In genomic region chr10:85330938-85331691, GRCm38 (mm10) we compare ENCODE assay signal across 8 mouse cellular contexts. TPM values are rescaled to one million over a fixed set of nuclear protein-coding genes. Genes with fewer than 3 reads are reported as not detected.
DNase-seq lines count a peak whose midpoint lies in the region; ATAC-seq lines count a peak whose summit lies in the region.

No protein-coding gene starts in this region.

- WGBS in forebrain, embryonic 14.5 days, result 11% methylated on average over 13 of the region's 13 CpGs
- WGBS in limb, embryonic 10.5 days, result 11% methylated on average over 13 of the region's 13 CpGs
- 8% methylated on average over 13 of the region's 13 CpGs for WGBS in midbrain, embryonic 15.5 days

- H3K9me3 ChIP-seq in forebrain, embryonic 14.5 days (replicated peaks; ENCODE audit: control insufficient read depth, low read length), result no peaks in the 10 kb centered on the region
- H3K9me3 ChIP-seq in limb, embryonic 10.5 days (replicated peaks), result no peaks in the 10 kb centered on the region
- no peaks in the 10 kb centered on the region for H3K9me3 ChIP-seq in midbrain, embryonic 15.5 days

- H3K27me3 ChIP-seq in forebrain, embryonic 14.5 days (replicated peaks; ENCODE audit: control insufficient read depth, insufficient read depth, low read length), result no peaks in the 10 kb centered on the region
- H3K27me3 ChIP-seq in limb, embryonic 10.5 days (ENCODE audit: low read depth, poor library complexity, severe bottlenecking), result no peaks in the 10 kb centered on the region
- no peaks in the 10 kb centered on the region for H3K27me3 ChIP-seq in midbrain, embryonic 15.5 days (replicated peaks)

- H3K27ac ChIP-seq in forebrain, embryonic 14.5 days (ENCODE audit: low read depth, low read length), result no peak overlapping the region
- no peak overlapping the region for H3K27ac ChIP-seq in limb, embryonic 10.5 days
- no peak overlapping the region for H3K27ac ChIP-seq in midbrain, embryonic 15.5 days

- DNase-seq in adrenal gland, adult 2 months, result peak; percentile 17
- no peak for DNase-seq in adrenal gland, adult 18-20 months (ENCODE audit: low spot score in 2 of 2)
- DNase-seq in forebrain, embryonic 14.5 days (ENCODE audit: low spot score), result peak; percentile 31
- DNase-seq in heart, postnatal 36 days, result peak; percentile 14 to 25
- DNase-seq in limb, embryonic 10.5 days (ENCODE audit: low spot score), result peak; percentile 66
- DNase-seq in left cerebral cortex, postnatal 14 days (ENCODE audit: low spot score in 2 of 2), result no peak
- DNase-seq in frontal cortex, postnatal 36 days (ENCODE audit: low spot score in 2 of 2), result no peak

- H3K36me3 ChIP-seq in forebrain, embryonic 14.5 days (ENCODE audit: control insufficient read depth, insufficient read depth, low read length), result no peaks in the 10 kb centered on the region
- no peaks in the 10 kb centered on the region for H3K36me3 ChIP-seq in limb, embryonic 10.5 days
- no peaks in the 10 kb centered on the region for H3K36me3 ChIP-seq in midbrain, embryonic 15.5 days (replicated peaks)

- H3K9ac ChIP-seq in forebrain, embryonic 14.5 days (ENCODE audit: low read length), result no peak overlapping the region
- H3K9ac ChIP-seq in midbrain, embryonic 15.5 days, result no peak overlapping the region

- no peaks in the 10 kb centered on the region for H3K4me1 ChIP-seq in forebrain, embryonic 14.5 days (ENCODE audit: control insufficient read depth, insufficient read depth, low read length)
- H3K4me1 ChIP-seq in limb, embryonic 10.5 days, result peaks cover 6% of the 10 kb centered on the region
- H3K4me1 ChIP-seq in midbrain, embryonic 15.5 days, result no peaks in the 10 kb centered on the region

- no peak for ATAC-seq in forebrain, embryonic 14.5 days
- ATAC-seq in midbrain, embryonic 15.5 days (replicated peaks), result no peak; the same call in 1 of the 2 replicates

- intact Hi-C loops in heart, postnatal 36 days (cut with DNase I), result no loop called here
- intact Hi-C loops in left cerebral cortex, postnatal 14 days (cut with DNase I), result no loop called here

- 0 out of 2 replicates have a peak overlapping the region, but pooled peaks have one; percentile 5 for H3K4me2 ChIP-seq in forebrain, embryonic 14.5 days (ENCODE audit: low read length)
- peak overlapping the region; percentile 4; the same call in 1 of the 2 replicates for H3K4me2 ChIP-seq in midbrain, embryonic 15.5 days

- no peak overlapping the region for H3K4me3 ChIP-seq in forebrain, embryonic 14.5 days (ENCODE audit: low read depth, low read length)
- peak overlapping the region; percentile 28 for H3K4me3 ChIP-seq in limb, embryonic 10.5 days
- no peak overlapping the region for H3K4me3 ChIP-seq in midbrain, embryonic 15.5 days

RNA-seq across cellular contexts. Expression of gene Btbd11, which starts 55.5 kb away (rescaled TPM):
- total RNA-seq in adrenal gland, adult 2 months (2021), result 1 to 10 TPM; 5.7 to 10.0 TPM
- 12.7 and 14.6 TPM in 2 replicates for polyA plus RNA-seq in adrenal gland, adult 2 months (2012; rRNA removed)
- 1 to 10 TPM; 5.3 to 6.0 TPM for total RNA-seq in adrenal gland, adult 18-20 months (2021)
- 7.1 and 7.7 TPM in 2 replicates for polyA plus RNA-seq in forebrain, embryonic 14.5 days (2014; fragmentation: Nextera tagmentation; extraction: Ambion mirVana)
- 1 to 10 TPM; 1.1 to 1.4 TPM for total RNA-seq in heart, postnatal 36 days (2021)
- polyA plus RNA-seq in limb, embryonic 10.5 days (2016; fragmentation: Nextera tagmentation; extraction: Ambion mirVana), result 7.1 and 7.4 TPM in 2 replicates
- 15.7 and 17.1 TPM in 2 replicates for polyA plus RNA-seq in midbrain, embryonic 15.5 days (2015; fragmentation: Nextera tagmentation; extraction: Ambion mirVana)
- 10 to 100 TPM; 28.5 to 29.7 TPM for total RNA-seq in left cerebral cortex, postnatal 14 days (2021)

Comparison
In these comparisons a context has a peak if more than half of its experiments do, and no peak if none do; other contexts are left out.
1. DNase-seq: peak in adrenal gland, adult 2 months (single experiment), forebrain, embryonic 14.5 days (single experiment), heart, postnatal 36 days (2 of 2) and limb, embryonic 10.5 days (single experiment); none in adrenal gland, adult 18-20 months (0 of 2), left cerebral cortex, postnatal 14 days (0 of 2) and frontal cortex, postnatal 36 days (0 of 2).